Mouse (Mus musculus) left cerebral cortex, postnatal 14 days (tissue): ENCODE results near the gene Nedd9. TPM values are rescaled to one million over a fixed set of nuclear protein-coding genes. Genes with fewer than 3 reads are reported as not detected.

Experiments used
- DNase-seq, 2 experiments: peaks; one replicate each; pipeline ENCODE4 v3.0.0; 2021 to 2022; ENCODE audit warnings: low spot score in 2 of 2, mixed read lengths in 1 of 2
- intact Hi-C: fragments of 180-260 bp; cut with DNase I; formaldehyde crosslinking; loops from one replicate; pipeline ENCODE4 v1.15.1; 2025
- total RNA-seq, 2 experiments: library from RNA; stranded (reverse); gene quantifications; 2 replicates each; pipeline ENCODE4 v1.2.3; 2021

Gene Nedd9
- total RNA-seq, 2 experiments from 2014 or later, result 9.6 to 13.2 TPM

GRCm38 (mm10) chr13:41357586-41357985 lies 129.6 kb downstream of the Nedd9 start:
- no peak for DNase-seq
- intact Hi-C loops, result no loop called here

- intact Hi-C loops, result no loop called here
- no peak for DNase-seq
Measured at GRCm38 (mm10) chr13:41357161-41357560, 130.0 kb downstream of the Nedd9 start.

GRCm38 (mm10) chr13:41355552-41355951 lies 131.6 kb downstream of the Nedd9 start:
- no peak for DNase-seq
- intact Hi-C loops, result no loop called here

GRCm38 (mm10) chr13:41354591-41354990 lies 132.6 kb downstream of the Nedd9 start:
- intact Hi-C loops, result no loop called here
- DNase-seq, result no peak

- DNase-seq, result no peak
- intact Hi-C loops, result no loop called here
Measured at GRCm38 (mm10) chr13:41353676-41354075, 133.5 kb downstream of the Nedd9 start.

- peak in 1 of 2 experiments; percentile 33 for DNase-seq
- intact Hi-C loops, result no loop called here
Measured at GRCm38 (mm10) chr13:41352352-41352751, 134.8 kb downstream of the Nedd9 start.

GRCm38 (mm10) chr13:41350589-41350988 lies 136.6 kb downstream of the Nedd9 start:
- no peak for DNase-seq
- intact Hi-C loops, result no loop called here

GRCm38 (mm10) chr13:41349770-41350169 lies 137.4 kb downstream of the Nedd9 start:
- DNase-seq, result no peak
- intact Hi-C loops, result no loop called here

- intact Hi-C loops, result no loop called here
- DNase-seq, result no peak
Measured at GRCm38 (mm10) chr13:41345756-41346155, 141.4 kb downstream of the Nedd9 start.

- intact Hi-C loops, result no loop called here
- DNase-seq, result no peak
Measured at GRCm38 (mm10) chr13:41345306-41345705, 141.9 kb downstream of the Nedd9 start.

GRCm38 (mm10) chr13:41343887-41344266 lies 143.3 kb downstream of the Nedd9 start:
- intact Hi-C loops, result no loop called here
- no peak for DNase-seq

- intact Hi-C loops, result no loop called here
Measured at GRCm38 (mm10) chr13:41343163-41343886, 143.8 kb downstream of the Nedd9 start.

GRCm38 (mm10) chr13:41341422-41341821 lies 145.7 kb downstream of the Nedd9 start:
- DNase-seq, result no peak
- intact Hi-C loops, result no loop called here

More at GRCm38 (mm10) chr13:41343163-41343886, 143.8 kb downstream of the Nedd9 start:
- no peak for DNase-seq

- intact Hi-C loops, result no loop called here
- DNase-seq, result peak; percentile 75 to 92
Measured at GRCm38 (mm10) chr13:41339653-41340351, 147.4 kb downstream of the Nedd9 start.

GRCm38 (mm10) chr13:41339195-41339594 lies 148.0 kb downstream of the Nedd9 start:
- intact Hi-C loops, result no loop called here

GRCm38 (mm10) chr13:41337407-41337806 lies 149.8 kb downstream of the Nedd9 start:
- DNase-seq, result no peak
- intact Hi-C loops, result no loop called here

More at GRCm38 (mm10) chr13:41339195-41339594, 148.0 kb downstream of the Nedd9 start:
- peak in 1 of 2 experiments; percentile 18 for DNase-seq

- intact Hi-C loops, result no loop called here
- DNase-seq, result no peak
Measured at GRCm38 (mm10) chr13:41336260-41336659, 150.9 kb downstream of the Nedd9 start.

GRCm38 (mm10) chr13:41335767-41336166 lies 151.4 kb downstream of the Nedd9 start:
- intact Hi-C loops, result no loop called here
- no peak for DNase-seq

- intact Hi-C loops, result no loop called here
- no peak for DNase-seq
Measured at GRCm38 (mm10) chr13:41334641-41335000, 152.5 kb downstream of the Nedd9 start.

- intact Hi-C loops, result no loop called here
- DNase-seq, result no peak
Measured at GRCm38 (mm10) chr13:41333889-41334640, 153.1 kb downstream of the Nedd9 start.
